Mouse (Mus musculus) CD8-positive naive resting alpha-beta T cell, adult 2 months (primary cell): ENCODE results near the gene Robo2.

Experiments used
- DNase-seq, 2 experiments: peaks; one replicate each; pipeline ENCODE4 v3.0.0; 2022; ENCODE audit warnings: low read depth in 2 of 2, low spot score in 2 of 2

Gene Robo2

GRCm38 (mm10) chr16:74338969-74339630 lies 72.5 kb downstream of the Robo2 start:
- DNase-seq, result no peak

GRCm38 (mm10) chr16:74321666-74322371 lies 89.8 kb downstream of the Robo2 start:
- no peak for DNase-seq

GRCm38 (mm10) chr16:74316150-74316549 lies 95.5 kb downstream of the Robo2 start:
- no peak for DNase-seq

GRCm38 (mm10) chr16:74313222-74313621 lies 98.4 kb downstream of the Robo2 start:
- no peak for DNase-seq

GRCm38 (mm10) chr16:74307543-74307887 lies 104.1 kb downstream of the Robo2 start:
- DNase-seq, result no peak

GRCm38 (mm10) chr16:74306876-74307542 lies 104.6 kb downstream of the Robo2 start:
- no peak for DNase-seq

GRCm38 (mm10) chr16:74287878-74288277 lies 123.7 kb downstream of the Robo2 start:
- no peak for DNase-seq

- DNase-seq, result no peak
Measured at GRCm38 (mm10) chr16:74282549-74282948, 129.1 kb downstream of the Robo2 start.

GRCm38 (mm10) chr16:74276855-74277573 lies 134.6 kb downstream of the Robo2 start:
- DNase-seq, result no peak

GRCm38 (mm10) chr16:74274596-74274995 lies 137.0 kb downstream of the Robo2 start:
- DNase-seq, result no peak

- DNase-seq, result no peak
Measured at GRCm38 (mm10) chr16:74272993-74273392, 138.6 kb downstream of the Robo2 start.

- DNase-seq, result no peak
Measured at GRCm38 (mm10) chr16:74258241-74258640, 153.4 kb downstream of the Robo2 start.

GRCm38 (mm10) chr16:74244452-74244851 lies 167.2 kb downstream of the Robo2 start:
- DNase-seq, result no peak

- DNase-seq, result no peak
Measured at GRCm38 (mm10) chr16:74241534-74241933, 170.1 kb downstream of the Robo2 start.

- no peak for DNase-seq
Measured at GRCm38 (mm10) chr16:74237411-74237930, 174.2 kb downstream of the Robo2 start.

GRCm38 (mm10) chr16:74234393-74235059 lies 177.1 kb downstream of the Robo2 start:
- no peak for DNase-seq

- DNase-seq, result no peak
Measured at GRCm38 (mm10) chr16:74233596-74233995, 178.0 kb downstream of the Robo2 start.

- no peak for DNase-seq
Measured at GRCm38 (mm10) chr16:74227285-74227684, 184.3 kb downstream of the Robo2 start.

GRCm38 (mm10) chr16:74225423-74226272 lies 186.0 kb downstream of the Robo2 start:
- no peak for DNase-seq

GRCm38 (mm10) chr16:74222501-74222900 lies 189.1 kb downstream of the Robo2 start:
- no peak for DNase-seq
